Mouse (Mus musculus) induced T-regulatory cell, adult 2 months (primary cell): ENCODE measurements around the gene Zzef1.
A peak's percentile ranks its signal among the peaks of the same experiment; 100 is the strongest.

ENCODE experiments used
- DNase-seq: peaks from one replicate; pipeline ENCODE4 v3.0.0-alpha.2; 2012; ENCODE audit warnings: low read depth

The Zzef1 gene

DNA sequence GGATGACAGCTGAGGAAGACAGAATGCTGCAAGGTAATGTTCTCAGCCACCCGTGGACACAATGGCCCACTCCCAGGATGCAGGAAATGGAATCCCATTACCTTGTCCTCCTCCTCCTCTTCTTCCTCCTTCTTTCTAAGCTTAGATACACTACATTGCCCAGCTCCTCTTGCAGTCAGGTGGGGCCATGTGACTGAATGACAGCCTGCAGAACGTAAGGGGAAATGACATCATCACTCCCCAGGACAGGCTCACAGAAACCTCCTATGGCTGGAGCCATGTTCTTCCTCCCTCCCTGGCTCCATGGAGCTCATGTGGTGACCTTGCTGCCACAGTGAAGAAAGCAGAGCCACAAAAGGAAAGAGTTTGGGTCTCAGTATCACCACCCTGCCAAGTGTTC lies 161.3 kb downstream of the Zzef1 start:
- DNase-seq: peak; percentile 41

GRCm38 (mm10) chr11:72959924-72960679 lies 164.1 kb downstream of the Zzef1 start:
- DNase-seq: no peak

GRCm38 (mm10) chr11:72960723-72961071 lies 164.7 kb downstream of the Zzef1 start:
- no peak for DNase-seq

DNA sequence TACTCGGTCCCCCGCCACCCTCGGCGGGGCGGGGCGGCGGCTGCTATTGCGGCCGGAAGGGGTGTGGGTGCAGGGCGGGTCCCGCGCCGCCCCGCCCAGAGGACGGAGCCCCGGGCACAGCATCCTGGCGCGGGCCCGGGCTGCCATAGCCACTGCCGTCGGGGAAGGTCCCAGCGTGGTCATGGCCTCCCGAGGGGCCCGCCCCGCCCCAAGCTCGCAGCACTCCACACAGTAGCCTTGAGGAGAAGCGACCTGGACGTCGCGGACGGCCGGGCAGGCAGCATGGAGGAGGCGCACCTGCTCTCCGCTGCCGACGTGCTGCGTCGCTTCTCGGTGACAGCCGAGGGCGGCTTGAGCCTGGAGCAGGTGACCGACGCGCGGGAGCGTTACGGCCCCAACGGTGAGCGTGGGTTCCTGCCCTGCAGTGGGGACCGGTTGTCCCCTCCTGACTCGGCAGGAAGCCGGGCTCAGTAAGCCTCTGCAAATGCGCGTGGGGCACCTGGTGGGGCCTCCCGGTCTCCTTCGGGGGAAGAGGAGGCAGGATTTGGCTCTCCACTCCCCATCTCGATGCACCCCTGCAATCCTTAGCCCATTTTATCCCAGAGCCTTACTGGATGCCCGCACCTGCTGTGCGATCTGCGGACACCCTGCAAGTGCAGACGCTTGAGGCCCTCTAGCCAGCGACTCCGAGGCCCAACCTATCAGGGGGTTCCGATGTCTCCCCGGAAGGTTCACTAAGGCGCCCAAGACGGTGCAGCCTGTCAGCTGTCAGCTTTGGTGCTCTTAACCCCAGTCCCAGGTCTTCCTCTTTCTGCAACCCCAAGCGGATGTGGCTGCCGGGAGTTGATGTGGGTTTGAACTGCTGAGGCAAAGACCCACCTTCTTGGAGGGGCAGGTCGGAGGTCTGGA lies 165.3 kb downstream of the Zzef1 start, which contains the start of gene Atp2a3:
Atp2a3 (plus strand) TSS at position 98 of the 909 bp plus-strand sequence.
- peak; percentile 88 for DNase-seq

DNA sequence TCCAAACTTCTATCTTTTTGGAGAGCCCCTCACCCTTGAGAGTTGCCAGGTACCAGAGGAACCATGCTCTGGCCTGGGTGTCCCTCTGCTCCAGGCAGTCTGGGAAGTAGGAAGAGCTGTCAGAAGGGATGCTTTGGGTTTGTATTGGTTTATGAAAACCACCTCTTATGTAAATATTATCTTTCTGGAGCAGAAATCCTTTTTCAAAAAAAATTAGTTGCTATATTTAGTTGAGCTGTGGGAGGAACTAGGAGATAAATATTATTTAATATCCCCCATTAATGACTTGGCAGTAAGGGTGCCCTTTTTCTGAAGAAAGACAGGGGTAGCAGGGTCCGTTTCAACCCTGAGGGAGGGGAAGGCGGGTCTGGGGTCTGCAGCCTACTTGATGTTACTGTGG lies 166.4 kb downstream of the Zzef1 start:
- DNase-seq: no peak

GRCm38 (mm10) chr11:72963058-72963788 lies 167.2 kb downstream of the Zzef1 start:
- DNase-seq: no peak

DNA sequence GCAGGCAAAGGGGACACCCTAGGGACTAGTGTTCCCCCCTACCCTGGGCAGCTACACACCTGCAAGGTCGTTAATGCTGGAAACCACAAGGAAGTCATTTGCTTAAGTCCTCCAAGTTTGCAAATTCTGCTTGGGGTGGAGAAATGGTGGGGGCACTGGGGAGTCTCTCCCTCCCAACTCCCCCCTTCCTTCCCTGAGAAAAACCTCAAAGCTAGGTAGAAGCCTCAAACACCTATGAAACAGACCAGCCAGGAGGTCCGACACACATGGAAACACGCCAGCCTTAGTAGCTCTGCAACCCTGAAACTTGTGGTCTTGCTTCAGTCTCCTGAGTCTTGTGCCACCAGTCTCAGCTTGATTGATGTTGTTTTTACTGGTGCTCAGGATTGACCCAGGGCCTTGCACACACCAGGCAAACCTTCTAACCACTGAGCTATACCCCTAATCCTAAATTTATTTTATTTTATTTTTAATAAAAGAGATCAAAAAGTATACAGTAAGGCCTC lies 167.8 kb downstream of the Zzef1 start:
- DNase-seq: no peak

DNA sequence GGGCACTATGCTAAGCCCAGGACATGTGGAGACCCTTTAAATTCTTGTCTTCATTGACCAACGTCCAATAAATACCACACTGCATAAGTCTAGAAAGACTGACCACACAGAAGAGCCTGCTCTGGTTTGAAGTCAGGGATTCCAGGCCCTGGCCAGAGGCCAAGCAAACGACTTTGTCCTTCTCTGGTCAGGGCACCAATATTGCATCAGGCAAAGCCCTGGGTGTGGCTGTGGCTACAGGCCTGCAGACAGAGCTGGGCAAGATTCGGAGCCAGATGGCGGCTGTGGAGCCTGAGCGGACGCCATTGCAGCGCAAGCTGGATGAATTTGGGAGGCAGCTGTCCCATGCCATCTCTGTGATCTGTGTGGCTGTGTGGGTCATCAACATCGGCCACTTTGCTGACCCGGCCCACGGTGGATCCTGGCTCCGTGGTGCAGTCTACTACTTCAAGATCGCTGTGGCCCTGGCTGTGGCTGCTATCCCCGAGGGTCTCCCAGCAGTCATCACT lies 179.0 kb downstream of the Zzef1 start:
- no peak for DNase-seq
